11 mouse cellular contexts compared by ENCODE assay signal in genomic region chr16:45329716-45330115, GRCm38 (mm10).
A peak's percentile ranks its signal among the peaks of the same experiment; 100 is the strongest.
DNase-seq lines count a peak whose midpoint lies in the region; ATAC-seq and TF ChIP-seq lines count a peak whose summit lies in the region.
"Had no signal": no experiment of that assay in that cellular context is flagged by ENCODE, and none has a peak within 500 bp of the region (broad histone marks: within the 10 kb centered on the region; RNA-seq: fewer than 3 reads in every experiment).

No protein-coding gene starts in this region.

- ATAC-seq in kidney, postnatal 0 days (replicated peaks; ENCODE audit: low FRiP score, low read depth): peak; percentile 57; the same call in 1 of the 2 replicates
- no peak for ATAC-seq in hindbrain, embryonic 16.5 days

- H3K36me3 ChIP-seq in kidney, postnatal 0 days (ENCODE audit: insufficient read depth, low read length): no peaks in the 10 kb centered on the region
- no peaks in the 10 kb centered on the region for H3K36me3 ChIP-seq in hindbrain, embryonic 16.5 days (ENCODE audit: control insufficient read depth, insufficient read depth, low read length)
- H3K36me3 ChIP-seq: limb, embryonic 13.5 days had no signal

- intact Hi-C loops in left cerebral cortex, adult 2 months (cut with DNase I): loop anchor here (5.0 to 10.0 kb wide), 2 partner anchors 78 to 275 kb away; partner anchors contain the start of gene Cd200

- no peaks in the 10 kb centered on the region for H3K27me3 ChIP-seq in kidney, postnatal 0 days (ENCODE audit: insufficient read depth, low read length)
- no peaks in the 10 kb centered on the region for H3K27me3 ChIP-seq in hindbrain, embryonic 16.5 days (replicated peaks; ENCODE audit: control insufficient read depth, insufficient read depth, low read length)
- H3K27me3 ChIP-seq: limb, embryonic 13.5 days had no signal

- WGBS in kidney, postnatal 0 days: 32% methylated on average over 1 of the region's 1 CpGs
- WGBS in hindbrain, embryonic 16.5 days: 69% methylated on average over 1 of the region's 1 CpGs

- H3K27ac ChIP-seq in left cerebral cortex, adult 2 months: peak overlapping the region; percentile 44; the same call in 1 of the 2 replicates
- peak overlapping the region; percentile 47; the same call in 1 of the 2 replicates for H3K27ac ChIP-seq in kidney, postnatal 0 days
- H3K27ac ChIP-seq in hindbrain, embryonic 16.5 days (ENCODE audit: low read depth, low read length): no peak overlapping the region
- H3K27ac ChIP-seq: limb, embryonic 13.5 days had no signal

- no peak for TF ChIP-seq CTCF in left cerebral cortex, adult 2 months (IDR thresholded peaks at IDR 0.05)
- no peak for TF ChIP-seq CTCF in kidney, postnatal 0 days (IDR thresholded peaks at IDR 0.05; ENCODE audit: low read depth)

- H3K4me3 ChIP-seq in left cerebral cortex, adult 2 months: no peak overlapping the region
- H3K4me3 ChIP-seq in kidney, postnatal 0 days (replicated peaks; ENCODE audit: low read depth, low read length): no peak overlapping the region
- no peak overlapping the region for H3K4me3 ChIP-seq in hindbrain, embryonic 16.5 days (ENCODE audit: low read length)
- H3K4me3 ChIP-seq: erythroblast, embryonic 14.5 days; limb, embryonic 13.5 days had no signal

- H3K4me1 ChIP-seq in kidney, postnatal 0 days (replicated peaks; ENCODE audit: insufficient read depth, low read length): 0 out of 2 replicates have a peak, but pooled peaks cover 4% of the 10 kb centered on the region
- H3K4me1 ChIP-seq in hindbrain, embryonic 16.5 days (ENCODE audit: control insufficient read depth, insufficient read depth, low read depth, low read length): no peaks in the 10 kb centered on the region
- H3K4me1 ChIP-seq: limb, embryonic 13.5 days had no signal

- no peak overlapping the region for H3K4me2 ChIP-seq in kidney, postnatal 0 days (ENCODE audit: low read length)
- no peak overlapping the region for H3K4me2 ChIP-seq in hindbrain, embryonic 16.5 days (ENCODE audit: low read length)
- H3K4me2 ChIP-seq: limb, embryonic 13.5 days had no signal

- H3K9ac ChIP-seq in kidney, postnatal 0 days (ENCODE audit: low read depth, low read length): no peak overlapping the region
- no peak overlapping the region for H3K9ac ChIP-seq in hindbrain, embryonic 16.5 days (ENCODE audit: low read depth, low read length)
- H3K9ac ChIP-seq: limb, embryonic 13.5 days had no signal

- DNase-seq in cerebellum, postnatal 10 days: peak; percentile 21 to 23
- no peak for DNase-seq in cerebellum, postnatal 4 days (ENCODE audit: low spot score in 2 of 2)
- no peak for DNase-seq in left cerebral cortex, adult 2 months (ENCODE audit: extremely low spot score in 1 of 2, low spot score in 2 of 2)
- DNase-seq in left cerebral cortex, adult 9 months (ENCODE audit: low spot score in 2 of 2): no peak
- peak; percentile 36 for DNase-seq in adrenal gland, postnatal 10 days
- no peak for DNase-seq in kidney, postnatal 0 days (ENCODE audit: low spot score)
- DNase-seq in layer of hippocampus, adult 11-12 months (ENCODE audit: low spot score): no peak
- DNase-seq: cerebellum, adult 8-10 months had no signal

- H3K9me3 ChIP-seq in kidney, postnatal 0 days (replicated peaks; ENCODE audit: low read length): no peaks in the 10 kb centered on the region
- no peaks in the 10 kb centered on the region for H3K9me3 ChIP-seq in hindbrain, embryonic 16.5 days (ENCODE audit: control insufficient read depth, low read length)
- H3K9me3 ChIP-seq: limb, embryonic 13.5 days had no signal

Comparison
In these comparisons a context has a peak if more than half of its experiments do, and no peak if none do; other contexts are left out.
1. DNase-seq: peak in cerebellum, postnatal 10 days (2 of 2) and adrenal gland, postnatal 10 days (single experiment); none in cerebellum, postnatal 4 days (0 of 2), left cerebral cortex, adult 2 months (0 of 2), left cerebral cortex, adult 9 months (0 of 2), kidney, postnatal 0 days (single experiment) and layer of hippocampus, adult 11-12 months (single experiment).